Mouse (Mus musculus): Measurements from ENCODE around the gene Lrch1.

The Lrch1 gene

DNA sequence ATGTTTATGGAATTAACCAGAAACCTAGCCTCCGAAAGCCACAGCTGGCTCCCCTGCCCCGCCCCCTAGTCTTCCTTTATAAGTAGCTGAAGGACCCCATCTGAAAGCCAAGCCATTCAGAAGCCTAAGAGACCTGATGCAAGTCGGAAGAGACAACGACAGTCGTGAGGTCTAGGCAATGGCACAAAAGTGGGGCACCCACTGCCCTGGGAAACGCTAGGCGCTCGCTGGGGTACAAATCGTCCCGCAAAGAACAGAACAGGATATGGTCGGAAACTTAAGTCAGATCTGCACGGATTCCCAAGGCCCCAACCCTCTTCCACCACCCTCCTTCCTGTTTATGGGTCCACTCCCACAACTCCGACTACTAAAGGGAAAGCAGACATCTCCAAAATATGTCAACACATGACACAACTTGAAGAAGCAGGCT lies 1.3 kb downstream of the Lrch1 start:
- DNase-seq = no peak

DNA sequence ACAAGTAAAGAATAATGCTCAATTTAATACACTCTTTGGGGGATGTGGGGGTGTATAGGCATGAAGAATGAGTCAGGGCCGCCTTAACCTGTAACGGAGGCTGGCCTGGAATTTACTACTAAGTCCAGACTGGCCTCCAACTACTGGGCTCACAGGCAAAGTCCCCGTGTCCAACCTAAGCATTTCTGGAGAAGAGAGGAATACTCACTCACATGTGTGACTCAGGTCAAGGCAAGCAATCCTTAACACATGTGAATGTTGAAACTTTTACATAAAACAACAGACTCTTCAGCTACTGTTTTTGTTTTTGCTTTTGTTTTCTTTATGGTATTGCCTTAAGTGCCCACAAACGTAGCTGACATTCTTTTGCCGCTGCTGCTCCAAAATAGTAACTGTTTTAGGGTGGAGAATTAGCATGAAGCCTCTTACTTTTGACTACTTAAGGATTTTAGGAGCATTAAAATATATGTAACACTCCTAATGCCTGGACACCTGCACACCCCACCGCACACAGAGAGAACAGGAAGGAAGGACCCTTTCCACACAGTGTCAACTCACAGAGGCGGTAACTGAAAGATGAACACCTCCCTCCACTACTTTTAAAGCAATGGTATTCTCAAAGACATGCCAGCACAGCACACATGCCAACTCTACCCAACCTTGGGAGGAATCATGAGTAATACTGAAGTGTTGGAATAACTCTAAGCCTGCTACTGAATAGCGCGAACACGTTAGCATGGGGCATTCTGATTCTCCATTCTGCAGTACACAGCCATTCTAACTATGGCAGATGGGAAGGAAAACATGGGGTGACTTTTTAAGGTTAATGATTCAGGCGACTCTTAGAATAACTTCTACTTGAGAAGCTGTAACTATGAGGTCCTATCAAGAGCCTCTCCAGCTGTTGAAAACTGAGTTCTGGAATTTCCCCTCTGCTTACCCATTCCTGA lies 2.1 kb downstream of the Lrch1 start:
- DNase-seq = peak; percentile 75

DNA sequence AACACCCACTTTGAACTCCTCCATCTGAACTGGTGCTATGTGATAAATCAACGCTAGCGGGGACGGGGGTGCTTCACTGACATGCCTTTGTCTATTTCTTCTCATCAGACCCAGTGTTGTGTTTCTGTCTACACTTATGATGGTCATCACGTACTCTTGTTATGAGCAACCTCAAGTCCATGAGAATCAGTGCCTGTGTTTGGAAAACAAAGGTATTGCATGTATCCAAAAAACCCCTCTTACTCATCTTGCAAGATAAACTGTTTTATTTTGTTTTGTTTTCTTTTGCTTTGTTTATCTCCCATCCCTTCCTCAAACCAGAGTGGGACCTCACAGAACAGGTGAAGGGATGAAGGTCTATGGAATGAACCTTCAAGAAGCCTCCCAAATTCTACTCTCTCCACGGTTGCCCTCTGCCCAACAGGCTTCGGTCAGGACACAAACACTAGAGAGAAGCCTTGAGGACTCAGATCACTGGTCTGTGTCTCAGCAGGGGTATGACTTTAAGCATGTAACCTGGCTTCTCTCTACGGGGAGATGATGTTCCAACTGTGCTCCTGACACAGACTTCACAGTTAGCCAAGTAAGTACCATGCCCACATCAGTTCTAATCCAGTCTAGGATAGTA lies 3.4 kb downstream of the Lrch1 start:
- DNase-seq = peak; percentile 65

DNA sequence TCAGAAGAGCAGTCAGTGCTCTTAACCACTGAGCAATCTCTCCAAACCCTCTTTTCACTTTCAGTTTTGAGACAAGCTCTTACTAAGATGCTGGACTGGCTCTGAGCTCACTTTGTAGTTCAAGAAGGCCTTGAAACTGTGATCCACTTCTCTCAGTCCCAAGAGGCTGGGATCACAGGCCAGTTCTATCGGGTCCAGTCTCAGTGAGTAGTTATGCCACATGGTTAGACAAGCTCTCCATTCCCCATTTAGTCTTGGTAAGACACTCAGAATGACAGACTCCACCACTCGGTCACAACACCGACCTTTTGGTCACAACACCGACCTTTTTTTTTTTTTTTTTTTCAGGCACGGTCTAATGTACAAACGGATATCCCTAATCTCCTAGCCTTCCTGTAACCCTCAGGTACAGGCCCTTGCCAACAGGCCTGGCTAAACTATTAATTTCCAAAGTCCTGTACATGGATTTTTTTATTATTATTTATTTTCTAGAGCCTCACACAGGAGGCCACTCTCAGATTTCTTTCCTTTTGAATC lies 4.0 kb downstream of the Lrch1 start:
- DNase-seq = peak; percentile 91

DNA sequence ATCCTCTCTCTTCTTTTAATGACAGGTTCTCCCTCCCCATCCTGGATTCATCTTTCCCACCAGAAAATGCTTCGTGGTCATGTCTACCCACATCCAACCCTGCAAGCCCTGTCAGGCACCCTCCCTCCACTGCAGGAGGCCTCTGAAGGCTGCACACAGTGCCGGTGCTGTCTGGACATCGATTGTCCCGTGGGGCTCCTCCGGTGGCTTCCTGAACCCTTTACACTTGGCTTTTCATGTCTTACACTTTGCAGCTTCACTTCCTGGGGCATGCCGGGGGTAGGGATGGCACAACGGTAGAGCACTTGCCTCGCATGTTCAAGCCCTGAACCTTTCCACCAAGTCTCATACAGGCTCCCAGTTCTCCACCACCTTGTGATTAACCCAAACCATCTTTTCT lies 4.7 kb downstream of the Lrch1 start:
- peak; percentile 91 for DNase-seq

DNA sequence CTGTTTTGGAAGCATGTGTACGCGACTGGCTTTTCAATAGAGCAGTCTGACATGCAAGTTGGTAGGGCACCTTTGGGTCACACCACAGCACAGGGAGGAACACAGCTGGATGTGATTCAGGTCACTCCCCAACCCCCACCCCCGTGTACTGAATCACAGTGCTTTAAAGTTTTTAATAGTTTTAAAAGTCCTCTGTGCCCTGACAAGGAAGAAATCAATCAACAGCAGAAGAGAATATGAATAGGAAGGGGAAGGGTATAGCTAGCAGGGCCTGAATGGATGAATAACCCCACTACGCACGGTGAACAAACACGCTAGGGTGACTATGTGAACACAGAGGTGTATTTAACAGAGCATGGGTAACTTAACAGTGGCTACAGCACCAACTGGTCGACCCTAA lies 6.1 kb downstream of the Lrch1 start:
- DNase-seq = peak; percentile 41

DNA sequence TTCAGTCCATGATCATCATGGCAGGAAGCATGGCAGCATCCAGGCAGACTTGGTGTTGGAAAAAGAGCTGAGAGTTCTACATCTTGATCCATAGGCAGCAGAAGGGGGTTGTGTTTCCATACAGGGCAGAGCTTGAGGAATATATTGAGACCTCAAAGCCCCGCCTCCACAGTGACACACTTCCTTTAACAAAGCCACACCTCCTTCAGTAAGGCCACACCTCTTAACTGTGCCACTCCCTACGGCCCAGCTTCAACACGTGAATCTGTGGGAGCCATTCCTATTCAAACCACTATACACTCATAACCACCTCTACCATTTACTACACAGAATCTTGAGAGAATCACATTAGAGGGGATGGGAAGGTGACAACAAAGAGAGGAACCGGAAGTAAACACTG lies 6.9 kb downstream of the Lrch1 start:
- no peak for DNase-seq

DNA sequence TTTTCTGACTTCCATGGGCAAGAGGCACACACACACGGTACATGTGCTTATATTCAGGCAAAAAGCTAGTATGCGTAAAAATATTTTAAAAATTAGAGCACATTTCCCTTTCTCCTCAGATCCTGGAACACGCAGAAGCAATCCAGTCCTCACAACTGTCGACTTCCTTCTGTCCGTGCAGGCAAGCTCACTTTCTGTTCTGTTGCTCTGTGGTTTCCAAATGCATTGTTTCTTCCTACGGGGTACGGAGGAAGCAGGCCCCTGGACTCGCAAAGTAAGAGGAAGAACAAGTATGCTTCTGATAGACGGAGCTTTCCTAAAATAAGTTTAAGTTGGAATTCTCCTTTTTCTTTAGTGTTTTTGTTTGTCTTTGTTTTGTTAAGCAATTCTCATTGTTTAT lies 8.3 kb downstream of the Lrch1 start:
- no peak for DNase-seq

DNA sequence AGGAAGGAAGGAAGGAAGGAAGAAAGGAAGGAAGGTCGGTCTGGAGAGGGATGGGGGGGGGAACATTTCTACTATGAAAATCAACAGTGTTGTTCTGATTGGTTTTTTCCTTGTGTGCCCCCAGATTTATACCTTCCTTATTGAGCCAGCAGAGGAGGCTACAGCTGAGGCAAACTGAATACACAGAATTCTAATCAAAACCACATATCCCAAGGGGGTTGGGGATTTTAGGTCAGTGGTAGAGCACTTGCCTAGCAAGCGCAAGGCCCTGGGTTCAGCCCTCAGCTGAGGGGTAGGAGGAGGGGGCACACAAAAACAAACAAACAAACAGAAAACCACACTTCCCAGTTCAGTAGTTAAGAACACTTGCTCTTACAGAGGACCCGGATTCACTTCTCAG lies 8.8 kb downstream of the Lrch1 start:
- no peak for DNase-seq

DNA sequence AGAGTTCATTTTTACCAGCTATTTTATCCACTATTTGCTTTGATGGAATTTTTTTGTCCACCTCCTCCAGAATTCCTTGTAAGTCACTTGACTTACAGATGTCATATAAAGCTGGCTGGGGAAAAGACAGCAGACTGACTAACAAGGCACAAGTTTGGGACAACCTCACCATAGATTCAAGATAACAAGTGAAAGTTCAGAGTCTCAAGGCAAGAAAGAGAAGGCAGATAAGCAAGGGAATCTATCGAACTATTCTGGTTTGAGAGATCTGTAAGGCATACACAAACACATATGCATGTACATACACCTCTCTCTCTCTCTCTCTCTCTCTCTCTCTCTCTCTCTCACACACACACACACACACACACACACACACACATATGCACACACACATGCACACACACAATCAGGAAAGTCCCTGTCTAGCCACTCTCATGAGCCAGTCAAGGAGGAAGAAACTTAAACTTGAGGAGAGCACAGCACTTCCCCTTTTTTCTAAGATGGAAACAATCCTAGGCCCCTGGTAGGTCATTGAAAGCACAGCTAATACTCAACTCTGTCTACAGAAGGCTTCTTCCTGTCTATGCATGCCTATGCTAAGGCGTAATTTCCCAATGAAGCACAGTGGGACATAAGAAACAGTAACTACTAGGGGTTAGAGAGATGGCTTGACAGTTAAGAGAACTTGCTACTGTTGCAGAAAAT lies 11.0 kb downstream of the Lrch1 start:
- peak; percentile 90 for DNase-seq

DNA sequence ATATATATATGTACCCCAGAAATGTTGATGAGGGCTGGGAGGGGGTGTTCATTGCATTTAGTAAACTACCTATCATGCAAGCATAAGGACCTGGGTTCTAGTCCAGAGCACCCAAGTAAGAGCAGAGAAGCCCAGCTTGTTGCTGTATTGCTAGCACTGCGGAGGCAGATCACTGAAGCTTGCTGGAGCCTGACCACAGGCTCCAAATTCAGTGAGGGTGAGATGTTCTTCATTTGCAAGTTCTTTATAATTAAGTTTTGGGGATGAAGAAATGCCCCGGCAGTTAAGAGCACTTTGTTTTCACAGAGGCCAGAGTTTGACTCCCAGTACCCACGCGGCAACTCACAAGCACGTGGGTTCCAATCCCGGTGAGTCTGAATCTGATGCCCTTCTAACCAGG lies 12.6 kb downstream of the Lrch1 start:
- peak; percentile 59 for DNase-seq

DNA sequence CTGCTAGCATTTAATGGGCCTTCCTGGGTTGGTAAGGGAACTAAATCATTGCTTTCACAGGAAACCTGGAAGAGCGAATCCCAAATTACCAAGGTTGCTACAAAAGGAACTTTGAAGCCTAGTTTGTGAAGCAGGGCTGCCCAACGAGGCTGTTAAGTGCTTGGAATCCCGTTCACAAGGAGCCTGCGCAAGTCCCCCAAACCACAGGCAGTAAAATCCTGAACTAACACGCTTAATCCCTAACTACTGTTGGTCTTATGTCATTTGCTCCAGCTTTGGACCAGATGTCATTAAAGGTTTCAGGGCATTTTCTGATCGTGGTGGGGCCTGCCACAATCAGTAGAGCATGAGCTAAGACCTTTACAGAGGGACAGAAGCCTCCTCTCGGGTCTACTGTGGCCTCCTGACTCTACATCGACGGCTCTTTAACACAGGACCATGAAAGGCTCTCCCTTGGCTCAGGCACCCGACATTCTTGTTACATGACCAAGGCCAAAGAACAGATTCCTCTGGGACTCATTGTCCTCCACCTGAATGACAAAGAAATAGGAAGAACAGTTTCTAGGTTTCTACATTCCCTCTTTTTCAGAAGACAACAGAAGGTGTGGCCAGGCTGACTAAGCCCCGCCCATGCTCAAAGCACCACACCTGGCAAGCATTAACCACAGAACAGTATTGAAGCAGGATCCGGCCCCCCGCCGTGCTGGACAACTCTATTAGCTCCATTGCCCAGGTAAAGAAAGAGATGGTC lies 13.5 kb downstream of the Lrch1 start:
- DNase-seq = peak; percentile 91

DNA sequence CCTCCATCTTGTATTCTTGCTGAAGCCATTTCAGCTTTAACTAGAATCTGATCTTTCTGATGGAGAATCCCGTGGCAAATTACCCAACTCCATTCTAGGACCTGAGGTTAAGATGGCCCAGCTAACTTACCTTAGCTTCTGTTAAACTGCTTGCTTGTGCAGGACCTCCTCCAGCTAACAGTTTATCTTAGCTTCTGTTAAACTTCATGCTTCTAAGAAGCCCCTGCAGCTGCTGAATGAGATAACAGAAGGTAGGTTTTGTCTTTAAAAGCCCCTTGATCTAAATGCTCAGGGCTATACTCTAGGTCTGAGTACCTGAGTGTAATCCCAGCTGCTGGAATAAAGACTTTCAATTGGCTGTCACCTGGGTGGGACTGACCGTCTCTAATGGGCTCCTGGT lies 17.9 kb downstream of the Lrch1 start:
- no peak for DNase-seq

DNA sequence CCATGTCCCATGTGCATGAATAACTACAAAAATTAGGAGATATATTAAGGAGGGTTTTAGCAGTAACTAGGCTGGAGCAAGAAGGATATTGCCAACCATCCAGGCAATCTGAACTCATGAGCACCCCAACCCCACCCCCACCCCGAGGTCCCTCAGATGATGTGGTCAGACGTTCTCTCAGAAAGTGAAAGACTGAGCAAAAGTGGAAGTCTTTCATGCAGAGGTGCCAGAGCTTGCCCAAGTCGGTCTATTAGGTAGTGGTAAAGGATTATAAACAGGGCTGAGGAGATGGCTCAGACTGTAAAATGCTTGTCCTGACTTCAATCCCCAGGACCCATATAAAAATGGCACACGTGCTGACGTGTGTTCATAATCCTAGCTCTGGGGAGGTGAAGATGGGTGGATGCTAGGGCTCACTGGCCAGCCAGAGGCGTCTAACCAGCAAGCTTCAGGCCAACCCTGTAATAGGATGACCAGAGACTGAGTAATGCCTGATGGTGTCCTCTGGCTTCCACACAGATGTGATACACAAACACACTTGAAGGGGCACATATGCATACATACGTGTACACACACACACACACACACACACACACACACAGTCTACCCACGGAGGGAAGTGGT lies 18.8 kb downstream of the Lrch1 start:
- DNase-seq = peak; percentile 83

DNA sequence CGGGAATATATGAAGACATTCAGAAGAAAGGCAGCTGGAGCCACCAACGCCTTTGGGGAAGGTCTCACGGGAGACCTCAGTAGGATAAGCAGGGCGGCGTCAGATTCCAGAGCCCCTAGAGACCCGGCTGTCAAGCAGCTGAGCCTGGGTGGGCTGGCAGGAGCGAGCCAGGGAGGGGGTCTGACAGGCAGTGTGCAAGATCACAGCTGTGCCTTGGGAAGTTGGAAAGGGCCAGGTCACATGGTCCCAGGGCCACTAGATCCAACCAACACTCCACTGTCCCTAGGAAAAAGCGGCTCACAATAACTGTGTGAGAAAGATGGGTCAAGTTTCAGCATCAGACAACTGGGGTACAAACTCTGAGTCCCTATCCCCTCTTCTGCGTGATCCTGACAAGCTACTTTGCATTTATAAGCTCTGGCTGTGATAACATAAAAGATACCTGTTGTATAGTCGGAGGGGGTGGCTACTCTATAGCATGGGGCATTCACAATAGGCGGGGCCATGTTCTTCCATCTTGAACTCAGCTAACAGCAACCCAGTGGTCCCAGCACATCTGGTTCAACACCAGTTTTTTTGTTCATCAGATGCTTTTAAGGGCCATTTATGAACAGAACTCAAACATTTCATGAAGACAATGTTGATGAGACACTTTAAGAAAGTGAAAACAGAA lies 20.6 kb downstream of the Lrch1 start:
- DNase-seq = peak; percentile 97

DNA sequence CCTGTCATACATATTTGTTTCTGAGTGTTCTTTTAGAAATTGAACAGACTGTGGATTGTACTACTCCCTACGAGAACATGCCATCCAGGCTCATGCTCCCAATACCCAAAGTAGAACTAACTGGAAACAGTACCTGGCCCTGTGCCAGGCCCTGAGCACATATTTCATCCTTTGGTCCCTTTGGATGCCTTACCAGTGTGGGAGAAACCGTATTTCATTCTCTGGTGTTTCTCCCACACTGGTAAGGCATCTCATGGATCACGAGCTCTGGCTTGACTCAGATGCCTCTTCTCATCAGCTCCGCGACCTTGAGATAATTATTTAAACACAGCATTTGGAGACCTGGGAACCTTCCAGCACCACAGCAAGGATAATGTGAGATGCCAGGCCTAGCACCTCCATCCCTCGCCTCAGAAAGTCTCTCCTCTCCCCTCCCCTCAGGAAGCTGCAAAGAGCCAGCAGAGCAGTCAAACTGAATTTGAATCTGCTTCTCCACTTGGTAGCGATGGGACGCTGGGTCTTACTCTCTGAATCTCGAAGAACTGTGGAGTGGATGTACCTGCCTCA lies 21.6 kb downstream of the Lrch1 start:
- DNase-seq = peak; percentile 79

DNA sequence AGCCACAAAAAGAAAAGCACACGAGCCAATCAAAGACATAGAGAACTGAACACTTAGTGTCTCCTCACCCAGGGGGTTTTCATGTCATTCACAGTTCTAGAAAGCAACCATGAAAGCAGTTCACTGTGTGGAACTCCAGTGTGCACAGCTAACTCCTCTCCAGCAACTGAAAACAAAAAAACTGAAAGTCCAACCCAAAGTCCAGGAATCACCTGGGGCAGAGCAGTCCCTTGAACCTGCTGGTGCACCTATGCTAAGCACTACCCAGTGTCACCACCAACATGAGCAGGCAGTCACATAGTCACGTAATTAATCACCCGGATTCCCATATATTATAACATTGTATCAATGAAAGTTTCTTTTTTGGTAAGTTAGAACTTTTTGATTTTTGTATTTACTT lies 23.2 kb downstream of the Lrch1 start:
- no peak for DNase-seq

DNA sequence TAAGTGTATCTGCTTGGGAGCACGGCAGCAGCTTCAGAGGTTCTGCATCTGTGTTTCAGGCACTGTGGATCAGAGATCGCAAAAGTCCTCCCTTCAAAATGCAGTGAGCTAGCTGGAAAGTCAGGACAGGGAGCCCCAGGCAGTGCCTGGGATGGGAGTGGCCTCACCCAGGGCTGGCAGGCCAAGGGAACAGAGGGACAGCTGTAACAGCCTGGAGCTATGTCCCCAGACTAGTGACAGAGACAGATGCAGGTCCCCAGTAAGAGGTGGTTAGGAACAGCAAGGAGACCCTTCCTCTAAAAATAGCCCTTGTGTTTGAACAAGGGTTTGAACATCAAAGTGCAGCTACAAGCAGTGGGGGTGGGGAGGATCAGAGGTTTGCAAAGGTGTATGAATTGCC lies 23.6 kb downstream of the Lrch1 start:
- no peak for DNase-seq

DNA sequence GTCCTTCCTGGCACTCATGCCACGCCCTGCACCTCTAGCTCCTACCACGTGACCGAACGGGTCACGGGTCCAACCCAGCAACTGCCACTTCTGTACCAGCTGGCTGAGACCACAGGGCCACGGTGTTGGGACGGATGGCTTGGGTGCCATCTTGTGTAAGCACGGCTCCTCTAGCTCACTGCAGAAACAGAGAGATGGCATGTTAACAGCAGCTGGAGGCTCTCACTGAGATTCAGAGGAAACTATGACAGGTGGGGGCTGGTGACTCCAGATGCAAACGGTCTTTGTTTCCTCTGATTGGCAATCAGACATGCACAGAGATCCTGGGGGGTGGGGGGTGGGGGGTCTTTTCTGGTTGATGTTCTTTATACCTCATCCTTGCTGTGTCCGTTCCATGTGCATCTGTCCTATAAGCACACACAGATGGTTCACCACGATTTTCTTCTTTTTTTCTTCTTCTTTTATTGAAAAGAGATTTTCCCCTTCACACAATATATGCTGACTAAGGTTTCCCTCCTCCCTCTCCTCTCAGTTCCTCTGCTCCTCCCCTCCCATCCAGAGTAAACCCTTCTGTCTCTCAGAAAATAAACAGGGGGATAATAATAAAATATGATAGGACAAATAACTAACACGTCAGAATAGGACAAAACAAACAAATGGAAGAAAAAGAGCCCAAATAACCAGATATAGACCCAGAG lies 25.5 kb downstream of the Lrch1 start:
- no peak for DNase-seq

DNA sequence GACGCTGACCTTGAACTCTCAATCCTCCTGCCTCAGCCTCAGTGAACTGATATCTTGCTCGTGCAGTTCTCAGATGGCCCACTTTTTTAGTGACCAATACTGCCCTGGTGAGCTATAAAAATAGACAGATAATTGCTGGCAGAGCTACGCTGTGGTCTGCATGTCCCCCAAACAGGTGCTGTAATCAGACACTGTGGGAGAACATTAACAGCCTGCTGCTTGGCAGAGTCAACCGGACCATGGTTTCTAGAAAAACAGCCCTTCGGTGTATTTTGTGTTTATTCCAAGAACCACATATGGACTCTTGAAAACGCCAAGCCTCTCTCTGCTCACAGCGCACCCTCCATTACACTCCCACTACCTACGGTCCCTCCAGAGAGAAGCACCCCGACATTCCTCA lies 26.2 kb downstream of the Lrch1 start:
- DNase-seq = no peak

DNA sequence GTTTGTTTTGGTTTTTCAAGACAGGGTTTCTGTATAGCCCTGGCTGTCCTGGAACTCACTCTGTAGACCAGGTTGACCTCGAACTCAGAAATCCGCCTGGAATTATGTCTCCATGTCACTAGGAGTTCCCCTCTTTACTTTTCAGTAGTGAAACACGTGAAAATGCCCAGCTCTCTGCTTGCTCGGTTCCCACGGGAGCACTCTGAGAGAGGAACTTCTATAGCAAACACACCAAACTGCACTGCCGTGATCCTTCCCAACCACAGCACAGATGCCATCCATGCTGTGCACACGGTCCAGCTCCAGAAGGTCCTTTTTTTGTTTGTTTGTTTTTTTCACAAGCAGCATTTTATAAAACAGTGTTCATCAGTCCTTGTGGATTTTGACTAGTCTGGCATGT lies 28.5 kb downstream of the Lrch1 start:
- peak; percentile 72 for DNase-seq
